Mouse (Mus musculus): ENCODE results near the gene Hira. TPM values are rescaled to one million over a fixed set of nuclear protein-coding genes. Genes with fewer than 3 reads are reported as not detected.
"Not testable (repeated sequence)": the region's sequence is repeated elsewhere in the genome, so short reads cannot be mapped to it uniquely, and the experiment has no call there.

Gene Hira
- polyA plus RNA-seq, 1 experiment from 2014 or later = 14.7 TPM

DNA sequence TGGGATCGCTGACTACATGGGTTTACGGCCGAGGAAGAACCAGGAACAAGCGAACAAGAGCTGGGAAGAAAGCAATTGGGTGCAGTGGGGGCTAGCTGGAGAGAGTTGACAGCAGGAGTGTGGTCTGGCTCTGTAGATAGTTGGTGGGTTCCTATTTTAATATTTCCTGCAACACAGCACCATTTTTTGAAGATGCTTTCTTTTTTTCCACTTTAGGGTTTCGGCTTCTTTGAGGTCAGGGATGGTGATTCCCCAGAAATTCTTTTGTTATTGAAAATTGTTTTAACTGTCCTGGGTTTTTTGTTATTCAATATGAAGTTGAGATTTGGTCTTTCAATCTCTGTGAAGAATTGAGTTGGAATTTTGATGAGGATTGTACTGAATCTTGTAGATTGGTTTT, 110.0 kb downstream of the Hira start:
- Histone ChIP-seq H3K4me3 (ENCODE audit: low read depth, low read length) (no peak overlapping the region), H3K4me1 (ENCODE audit: control insufficient read depth, insufficient read depth, low read length) (no peaks in the 10 kb centered on the region), H3K36me3 (ENCODE audit: control insufficient read depth, insufficient read depth, low read length) (no peaks in the 10 kb centered on the region), H3K9me3 (ENCODE audit: control insufficient read depth, low read length) (no peaks in the 10 kb centered on the region), H3K9ac (ENCODE audit: low read length) (no peak overlapping the region), H3K4me2 (no peak overlapping the region), H3K27ac (ENCODE audit: low read depth, low read length) (no peak overlapping the region), H3K27me3 (ENCODE audit: control insufficient read depth, insufficient read depth, low read length) (no peaks in the 10 kb centered on the region)
- 91% methylated on average over 5 of the region's 5 CpGs for WGBS
- ATAC-seq (ENCODE audit: low FRiP score) (no peak), DNase-seq (ENCODE audit: low spot score, missing footprints) (no peak)

DNA sequence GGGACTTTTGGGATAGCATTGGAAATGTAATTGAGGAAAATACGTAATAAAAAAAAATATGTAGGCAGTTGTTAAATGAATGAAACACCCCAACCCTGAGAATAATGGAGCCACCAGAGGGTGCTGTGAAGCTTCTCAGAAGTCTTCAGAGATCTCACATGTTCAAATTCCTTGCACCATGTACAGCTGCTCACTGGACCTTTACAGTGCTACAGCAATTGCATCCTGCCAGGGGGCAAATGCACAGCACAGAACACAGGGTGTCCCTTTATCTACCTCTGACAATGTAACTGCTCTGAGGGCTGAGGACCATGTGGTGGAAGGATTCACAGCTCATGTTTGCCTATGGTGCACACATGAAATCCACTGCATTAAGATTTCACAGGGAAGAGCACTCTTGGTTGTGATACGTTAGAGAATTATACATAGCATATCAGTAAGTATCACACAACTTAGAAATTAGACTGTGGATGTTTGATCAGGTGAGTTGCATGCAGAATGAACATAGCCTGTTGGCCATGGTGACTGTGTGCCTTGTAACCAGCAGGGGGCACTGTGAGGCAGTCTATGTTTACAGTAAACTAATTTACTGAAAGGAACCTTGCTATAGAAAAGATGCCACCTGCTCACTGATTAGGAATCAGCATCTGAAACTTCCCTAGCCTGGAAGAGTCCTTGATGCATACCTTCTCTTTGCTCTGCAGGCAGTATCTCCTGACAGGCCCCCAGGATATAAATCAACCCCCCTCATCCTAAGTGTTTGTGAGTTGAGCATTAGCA, 126.0 kb downstream of the Hira start:
- not testable (repeated sequence) for H3K4me2 ChIP-seq; H3K4me1 ChIP-seq (ENCODE audit: control insufficient read depth, insufficient read depth, low read length); H3K27me3 ChIP-seq (ENCODE audit: control insufficient read depth, insufficient read depth, low read length); H3K27ac ChIP-seq (ENCODE audit: low read depth, low read length); H3K9me3 ChIP-seq (ENCODE audit: control insufficient read depth, low read length); H3K4me3 ChIP-seq (ENCODE audit: low read depth, low read length); H3K36me3 ChIP-seq (ENCODE audit: control insufficient read depth, insufficient read depth, low read length); DNase-seq (ENCODE audit: low spot score, missing footprints); ATAC-seq (ENCODE audit: low FRiP score); H3K9ac ChIP-seq (ENCODE audit: low read length)
- 45% methylated on average over 2 of the region's 2 CpGs for WGBS

DNA sequence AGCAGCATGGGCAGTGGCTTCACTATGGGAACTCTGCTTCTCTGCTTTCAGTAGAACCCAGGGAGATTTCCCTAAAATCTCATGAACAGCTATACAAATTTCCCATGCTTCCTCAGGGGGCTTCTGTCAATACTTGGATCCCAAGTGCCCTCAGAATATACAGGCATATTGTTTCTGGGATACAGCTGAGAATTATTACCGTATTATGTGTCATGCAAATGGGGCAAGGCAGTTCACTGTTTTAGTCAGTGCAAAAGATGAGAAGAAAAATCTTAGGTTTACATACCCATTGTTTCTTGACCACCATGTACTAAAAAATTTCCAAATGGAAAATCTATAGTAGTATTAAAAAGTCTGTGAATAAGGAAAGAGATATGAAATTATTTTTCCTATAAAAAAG, 126.9 kb downstream of the Hira start:
- ATAC-seq (ENCODE audit: low FRiP score) = no peak
- no peak overlapping the region for H3K4me3 ChIP-seq (ENCODE audit: low read depth, low read length)
- no peak overlapping the region for H3K9ac ChIP-seq (ENCODE audit: low read length)
- no peak overlapping the region for H3K4me2 ChIP-seq
- H3K27ac ChIP-seq (ENCODE audit: low read depth, low read length) = no peak overlapping the region
- DNase-seq (ENCODE audit: low spot score, missing footprints) = no peak
- H3K36me3 ChIP-seq (ENCODE audit: control insufficient read depth, insufficient read depth, low read length) = no peaks in the 10 kb centered on the region
- H3K27me3 ChIP-seq (ENCODE audit: control insufficient read depth, insufficient read depth, low read length) = no peaks in the 10 kb centered on the region
- H3K9me3 ChIP-seq (ENCODE audit: control insufficient read depth, low read length) = no peaks in the 10 kb centered on the region
- no peaks in the 10 kb centered on the region for H3K4me1 ChIP-seq (ENCODE audit: control insufficient read depth, insufficient read depth, low read length)
- WGBS = 83% methylated on average over 1 of the region's 1 CpGs

DNA sequence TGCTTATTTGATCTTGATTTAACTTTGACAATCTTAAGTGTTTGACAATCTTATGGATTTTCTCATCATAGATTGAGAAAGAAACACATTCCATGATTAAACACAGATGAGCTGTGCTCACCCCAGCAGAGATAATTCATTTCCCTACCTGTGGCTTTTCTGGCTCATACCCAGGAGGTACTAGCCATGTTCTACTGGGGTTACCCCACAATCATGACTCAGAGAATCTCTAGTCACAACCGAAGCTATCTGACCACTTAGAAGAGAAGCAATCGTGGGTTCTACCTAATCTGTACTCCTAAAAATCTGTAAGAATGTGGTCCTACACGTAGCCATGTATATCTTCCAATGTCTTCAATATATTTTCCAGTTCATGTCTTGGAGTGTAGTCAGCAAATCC, 128.5 kb downstream of the Hira start:
- Histone ChIP-seq H3K4me2 (no peak overlapping the region), H3K9ac (ENCODE audit: low read length) (no peak overlapping the region), H3K27me3 (ENCODE audit: control insufficient read depth, insufficient read depth, low read length) (no peaks in the 10 kb centered on the region), H3K36me3 (ENCODE audit: control insufficient read depth, insufficient read depth, low read length) (no peaks in the 10 kb centered on the region), H3K9me3 (ENCODE audit: control insufficient read depth, low read length) (no peaks in the 10 kb centered on the region), H3K4me1 (ENCODE audit: control insufficient read depth, insufficient read depth, low read length) (no peaks in the 10 kb centered on the region), H3K4me3 (ENCODE audit: low read depth, low read length) (no peak overlapping the region), H3K27ac (ENCODE audit: low read depth, low read length) (no peak overlapping the region)
- ATAC-seq (ENCODE audit: low FRiP score) (no peak), DNase-seq (ENCODE audit: low spot score, missing footprints) (no peak)
- 64% methylated on average over 3 of the region's 3 CpGs for WGBS

DNA sequence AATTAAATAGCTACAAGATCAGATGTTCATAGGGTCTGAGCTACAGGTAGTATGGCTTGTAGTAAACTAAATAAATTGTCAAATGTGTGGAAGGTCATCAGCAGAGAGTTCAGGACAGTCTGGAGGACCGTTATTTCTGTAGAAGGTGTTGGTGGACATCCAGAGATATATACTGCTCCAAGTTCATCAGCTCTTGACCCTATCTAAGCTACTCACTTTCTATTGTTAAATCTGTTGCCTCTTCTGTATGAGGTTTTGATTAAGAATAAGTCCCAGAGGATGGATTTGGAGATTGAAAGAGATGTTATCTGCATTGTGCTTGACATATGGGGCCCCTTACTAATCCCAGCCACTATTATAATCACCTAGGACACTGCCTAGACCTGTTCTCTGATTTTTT, 129.9 kb downstream of the Hira start:
- H3K4me3 ChIP-seq (ENCODE audit: low read depth, low read length) = no peak overlapping the region
- H3K36me3 ChIP-seq (ENCODE audit: control insufficient read depth, insufficient read depth, low read length) = no peaks in the 10 kb centered on the region
- no peaks in the 10 kb centered on the region for H3K4me1 ChIP-seq (ENCODE audit: control insufficient read depth, insufficient read depth, low read length)
- H3K9ac ChIP-seq (ENCODE audit: low read length) = no peak overlapping the region
- DNase-seq (ENCODE audit: low spot score, missing footprints) (no peak), ATAC-seq (ENCODE audit: low FRiP score) (no peak)
- WGBS = 84% methylated on average over 1 of the region's 1 CpGs
- H3K9me3 ChIP-seq (ENCODE audit: control insufficient read depth, low read length) = no peaks in the 10 kb centered on the region
- H3K27ac ChIP-seq (ENCODE audit: low read depth, low read length) = no peak overlapping the region
- H3K4me2 ChIP-seq = no peak overlapping the region
- no peaks in the 10 kb centered on the region for H3K27me3 ChIP-seq (ENCODE audit: control insufficient read depth, insufficient read depth, low read length)

DNA sequence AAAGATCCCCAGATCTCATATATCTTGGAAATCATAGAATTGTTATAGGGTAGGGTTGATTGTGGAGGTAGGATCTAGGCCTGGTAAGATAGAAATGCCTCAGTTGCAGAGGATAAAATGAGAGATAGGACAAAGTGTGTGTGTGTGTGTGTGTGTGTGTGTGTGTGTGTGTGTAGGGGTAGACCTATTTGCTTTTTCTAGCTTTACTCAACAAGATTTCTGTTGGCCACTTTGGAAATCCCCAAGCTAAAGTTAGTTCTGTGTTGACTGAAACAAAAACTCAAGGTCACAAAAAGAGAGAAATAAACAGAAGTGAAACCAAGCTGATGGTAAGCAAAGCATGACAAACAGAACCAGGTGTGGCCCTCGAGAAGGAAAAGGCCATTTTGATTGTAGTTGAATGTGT, 130.4 kb downstream of the Hira start:
- H3K4me1 ChIP-seq (ENCODE audit: control insufficient read depth, insufficient read depth, low read length); H3K27ac ChIP-seq (ENCODE audit: low read depth, low read length); H3K27me3 ChIP-seq (ENCODE audit: control insufficient read depth, insufficient read depth, low read length); H3K4me2 ChIP-seq; ATAC-seq (ENCODE audit: low FRiP score); H3K4me3 ChIP-seq (ENCODE audit: low read depth, low read length); DNase-seq (ENCODE audit: low spot score, missing footprints); H3K36me3 ChIP-seq (ENCODE audit: control insufficient read depth, insufficient read depth, low read length); H3K9me3 ChIP-seq (ENCODE audit: control insufficient read depth, low read length); H3K9ac ChIP-seq (ENCODE audit: low read length): not testable (repeated sequence)
- WGBS = 64% methylated on average over 1 of the region's 1 CpGs

DNA sequence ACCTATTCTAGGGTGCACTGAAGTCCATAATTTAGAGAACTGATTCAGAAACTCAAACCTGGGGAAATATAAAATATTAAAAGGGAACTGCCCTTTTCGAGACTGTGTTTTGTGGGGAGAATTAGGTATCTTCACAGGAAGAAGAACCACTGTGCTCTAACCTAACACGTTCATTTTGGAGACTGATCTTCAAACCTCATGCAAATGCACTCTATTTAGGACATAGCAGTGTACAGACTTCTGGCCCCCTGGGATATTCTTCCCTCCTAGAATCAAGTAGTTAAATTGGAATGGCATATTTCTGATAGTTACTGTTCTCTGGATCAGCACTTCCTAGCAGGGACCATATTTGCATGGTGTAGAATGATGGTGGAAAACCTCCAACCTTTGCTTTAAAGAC, 133.9 kb downstream of the Hira start:
- H3K4me2 ChIP-seq = no peak overlapping the region
- no peak for ATAC-seq (ENCODE audit: low FRiP score)
- no peaks in the 10 kb centered on the region for H3K9me3 ChIP-seq (ENCODE audit: control insufficient read depth, low read length)
- no peak for DNase-seq (ENCODE audit: low spot score, missing footprints)
- no peak overlapping the region for H3K4me3 ChIP-seq (ENCODE audit: low read depth, low read length)
- H3K9ac ChIP-seq (ENCODE audit: low read length) = no peak overlapping the region
- H3K36me3 ChIP-seq (ENCODE audit: control insufficient read depth, insufficient read depth, low read length) = no peaks in the 10 kb centered on the region
- 74% methylated on average over 2 of the region's 2 CpGs for WGBS
- H3K27ac ChIP-seq (ENCODE audit: low read depth, low read length) = no peak overlapping the region
- H3K27me3 ChIP-seq (ENCODE audit: control insufficient read depth, insufficient read depth, low read length) = no peaks in the 10 kb centered on the region
- no peaks in the 10 kb centered on the region for H3K4me1 ChIP-seq (ENCODE audit: control insufficient read depth, insufficient read depth, low read length)

DNA sequence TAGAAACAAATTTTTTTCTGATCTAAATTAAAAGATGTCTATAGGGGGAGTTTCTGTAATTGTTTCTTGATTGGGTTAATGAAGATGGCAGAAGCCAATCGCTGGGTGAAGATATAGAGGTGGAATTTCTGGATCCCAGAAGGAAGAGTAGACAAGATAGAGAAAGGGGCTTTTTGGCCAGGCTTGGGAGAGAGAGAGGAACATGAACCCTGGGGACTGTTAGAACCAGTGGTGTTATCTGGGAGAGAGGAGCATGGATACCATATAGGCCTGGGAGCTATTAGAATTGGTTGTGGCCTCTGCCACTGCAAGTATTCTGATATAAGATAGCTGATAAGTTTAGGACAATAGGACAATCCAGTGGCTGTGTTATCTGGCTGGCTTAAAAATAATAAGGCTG, 136.7 kb downstream of the Hira start:
- Histone ChIP-seq H3K4me2 (no peak overlapping the region), H3K27me3 (ENCODE audit: control insufficient read depth, insufficient read depth, low read length) (no peaks in the 10 kb centered on the region), H3K36me3 (ENCODE audit: control insufficient read depth, insufficient read depth, low read length) (no peaks in the 10 kb centered on the region), H3K9ac (ENCODE audit: low read length) (no peak overlapping the region), H3K4me3 (ENCODE audit: low read depth, low read length) (no peak overlapping the region), H3K9me3 (ENCODE audit: control insufficient read depth, low read length) (no peaks in the 10 kb centered on the region), H3K4me1 (ENCODE audit: control insufficient read depth, insufficient read depth, low read length) (no peaks in the 10 kb centered on the region), H3K27ac (ENCODE audit: low read depth, low read length) (no peak overlapping the region)
- 92% methylated on average over 1 of the region's 1 CpGs for WGBS
- DNase-seq (ENCODE audit: low spot score, missing footprints) = no peak
- ATAC-seq (ENCODE audit: low FRiP score) = no peak

DNA sequence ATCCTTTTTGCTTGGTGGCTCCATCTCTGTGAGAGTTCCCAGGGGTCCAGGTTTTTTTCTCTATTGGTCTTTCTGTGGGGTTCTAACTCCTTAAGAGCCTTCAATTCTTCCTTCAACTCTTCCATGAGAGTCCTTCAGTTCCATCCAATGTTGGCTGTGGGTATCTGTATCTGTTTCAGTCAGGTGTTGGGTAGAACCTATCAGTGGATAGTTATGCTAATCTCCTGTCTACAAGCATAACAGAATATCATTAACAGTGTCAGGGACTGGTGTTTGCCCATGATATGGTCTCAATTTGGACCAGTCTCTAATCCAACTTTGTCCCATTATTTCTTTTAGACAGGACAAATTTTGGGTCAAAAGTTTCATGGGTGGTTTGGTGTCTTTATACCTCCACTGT, 137.8 kb downstream of the Hira start:
- Histone ChIP-seq H3K36me3 (ENCODE audit: control insufficient read depth, insufficient read depth, low read length) (no peaks in the 10 kb centered on the region), H3K4me1 (ENCODE audit: control insufficient read depth, insufficient read depth, low read length) (no peaks in the 10 kb centered on the region), H3K4me3 (ENCODE audit: low read depth, low read length) (no peak overlapping the region), H3K4me2 (no peak overlapping the region), H3K27me3 (ENCODE audit: control insufficient read depth, insufficient read depth, low read length) (no peaks in the 10 kb centered on the region), H3K27ac (ENCODE audit: low read depth, low read length) (no peak overlapping the region), H3K9me3 (ENCODE audit: control insufficient read depth, low read length) (no peaks in the 10 kb centered on the region), H3K9ac (ENCODE audit: low read length) (no peak overlapping the region)
- DNase-seq (ENCODE audit: low spot score, missing footprints) = no peak
- no peak for ATAC-seq (ENCODE audit: low FRiP score)

Measured in midbrain, embryonic 11.5 days (tissue).